Mouse (Mus musculus) Patski (cell line): ENCODE measurements around the gene Gm20517. TPM values are rescaled to one million over a fixed set of nuclear protein-coding genes. Genes with fewer than 3 reads are reported as not detected.

ENCODE experiments used
- ATAC-seq: fragments of 100-300 bp; one replicate; pipeline ENCODE4 v1.8.0; 2021
- CTCF ChIA-PET: fragments of 350-600 bp; sonication (Branson Sonifier 250); formaldehyde crosslinking; loops from one replicate; lab custom pipeline; 2022; ENCODE audit warnings: inconsistent platforms; lab: Charles Lee
- POLR2A ChIA-PET: fragments of 350-600 bp; sonication (Branson Sonifier 250); formaldehyde crosslinking; loops from one replicate; lab custom pipeline; 2022; ENCODE audit warnings: antibody characterized with exemption, inconsistent platforms; lab: Charles Lee
- DNase-seq: peaks from one replicate; pipeline ENCODE4 v3.0.0-alpha.2; 2011; ENCODE audit warnings: low read depth, low spot score
- H3K27me3 ChIP-seq: fragments of 371-371 bp; one replicate; pipeline ENCODE4 v1.5.1; 2021
- CTCF ChIP-seq: fragments of 100-300 bp; IDR thresholded peaks from one replicate; pipeline ENCODE4 v1.5.1; 2021
- in situ Hi-C: fragments of 300-500 bp; cut with MboI; formaldehyde crosslinking; loops from 3 replicates; pipeline ENCODE4 v1.11.1; 2018; ENCODE audit warnings: low pct_unique_long_range_greater_than_20kb, mixed read lengths
- polyA plus RNA-seq: library from polyadenylated mRNA; unstranded; gene quantifications from one replicate; pipeline ENCODE4 v1.2.3, GENCODE M21; 2021

Gm20517 gene
- polyA plus RNA-seq, 1 experiment from 2014 or later, result 2.4 TPM

GRCm38 (mm10) chr17:47726566-47726965 lies 115.2 kb downstream of the Gm20517 start, which contains the start of gene Pgc:
Pgc (plus strand) TSS chr17:47726842.
- no peak for ATAC-seq
- no peak for TF ChIP-seq CTCF
- no peak for DNase-seq
- CTCF ChIA-PET, result interaction anchor here (1.0 kb wide), 1 partner anchor 10 kb away, joined by 3 read pairs; the partner anchor contains the start of gene Tfeb
- H3K27me3 ChIP-seq, result peaks cover 16% of the 10 kb centered on the region
- in situ Hi-C loops, result no loop called here
- POLR2A ChIA-PET, result no interaction called here

DNA sequence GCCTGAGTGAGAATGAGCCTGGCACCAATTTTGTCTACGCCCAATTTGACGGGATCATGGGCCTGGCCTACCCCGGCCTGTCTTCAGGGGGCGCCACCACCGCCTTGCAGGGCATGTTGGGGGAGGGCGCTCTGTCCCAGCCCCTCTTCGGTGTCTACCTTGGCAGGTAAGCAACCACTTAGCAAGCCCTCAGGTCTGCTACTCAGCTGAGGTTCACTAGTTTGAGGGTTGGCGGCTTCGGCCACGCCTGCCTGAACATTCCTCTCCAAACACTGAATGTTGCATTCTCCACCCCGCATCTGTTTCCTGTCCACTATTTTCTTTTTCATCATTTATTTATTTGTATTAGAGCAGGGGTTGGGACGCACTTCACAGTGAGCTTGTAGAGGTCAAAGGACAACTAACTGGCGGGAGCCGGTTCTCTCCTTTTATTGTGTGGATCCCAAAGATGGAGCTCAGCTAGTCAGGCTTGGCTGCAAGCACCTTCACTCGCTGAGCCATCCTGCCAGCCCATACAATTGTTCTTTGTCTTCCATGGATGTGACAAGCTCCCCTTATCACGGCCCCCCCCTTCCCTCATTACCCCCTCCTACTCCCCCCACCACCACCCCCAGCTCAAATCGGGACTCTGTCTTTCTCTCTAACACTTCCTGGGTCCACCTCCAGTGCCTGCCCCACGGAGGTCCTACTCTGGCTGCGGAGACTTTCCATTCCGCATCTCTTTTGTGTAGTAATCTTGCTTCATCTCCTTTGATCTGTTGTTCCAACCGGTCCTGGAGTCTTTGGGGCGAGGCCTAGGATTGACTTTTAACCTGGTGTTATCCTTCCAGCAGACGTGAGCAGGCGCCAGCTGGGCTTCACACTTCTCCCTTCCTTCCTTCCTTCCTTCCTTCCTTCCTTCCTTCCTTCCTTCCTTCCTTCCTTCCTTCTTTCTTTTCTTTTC lies 119.5 kb downstream of the Gm20517 start:
- DNase-seq, result no peak
- POLR2A ChIA-PET, result no interaction called here
- peaks cover 10% of the 10 kb centered on the region for H3K27me3 ChIP-seq
- no peak for ATAC-seq
- CTCF ChIA-PET, result no interaction called here
- no peak for TF ChIP-seq CTCF
- in situ Hi-C loops, result loop anchor here (5.0 kb wide), 1 partner anchor 34 kb away; no protein-coding TSS in a partner anchor

Other genes with a start within 250 kb of the Gm20517 start
- 46.8 TPM for gene Mrps10, start 242.7 kb upstream of the Gm20517 start, polyA plus RNA-seq
- 0.37 TPM for gene Guca1b, start 226.2 kb upstream of the Gm20517 start, polyA plus RNA-seq
- gene Guca1a, start 211.0 kb upstream of the Gm20517 start, polyA plus RNA-seq, result 0.13 TPM
- gene AI661453, start 175.0 kb upstream of the Gm20517 start, polyA plus RNA-seq, result 20.0 TPM
- gene 1700001C19Rik, start 174.2 kb upstream of the Gm20517 start, polyA plus RNA-seq, result 1.5 TPM
- 17.8 TPM for gene Taf8, start 109.3 kb upstream of the Gm20517 start, polyA plus RNA-seq
- gene Ccnd3, start 106.5 kb upstream of the Gm20517 start, polyA plus RNA-seq, result 99.7 TPM
- gene Bysl, start 97 bp upstream of the Gm20517 start, polyA plus RNA-seq, result 18.2 TPM
- gene Med20, start within 50 bp of the Gm20517 start, polyA plus RNA-seq, result 36.3 TPM
- gene Usp49, start 19.1 kb downstream of the Gm20517 start, polyA plus RNA-seq, result 10.0 TPM
- gene Tomm6, start 76.8 kb downstream of the Gm20517 start, polyA plus RNA-seq, result 167 TPM
- gene Frs3, start 77.4 kb downstream of the Gm20517 start, polyA plus RNA-seq, result 8.2 TPM
- 1.0 TPM for gene Gm21981, start 82.9 kb downstream of the Gm20517 start, polyA plus RNA-seq
- gene Prickle4, start 83.1 kb downstream of the Gm20517 start, polyA plus RNA-seq, result 5.5 TPM
- gene Pgc, start 115.3 kb downstream of the Gm20517 start, polyA plus RNA-seq, result not detected
- 48.3 TPM for gene Tfeb, start 125.4 kb downstream of the Gm20517 start, polyA plus RNA-seq
- gene Mdfi, start 223.1 kb downstream of the Gm20517 start, polyA plus RNA-seq, result not detected